Mouse (Mus musculus) lung, adult 2 months (tissue): ENCODE measurements around the gene Hba-x. TPM values are rescaled to one million over a fixed set of nuclear protein-coding genes. Genes with fewer than 3 reads are reported as not detected.

Experiments
- DNase-seq: peaks from one replicate; pipeline ENCODE4 v3.0.0; 2022
- H3K4me1 ChIP-seq: fragments of 200-500 bp; 2 replicates; pipeline ENCODE4 v1.6.1; 2011; ENCODE audit warnings: low read length; ENCODE audit not compliant: control insufficient read depth, insufficient read depth
- H3K4me3 ChIP-seq: fragments of 200-500 bp; replicated peaks from 2 replicates; pipeline ENCODE3; 2011; ENCODE audit warnings: low read depth, mild to moderate bottlenecking, control low read depth, low read length; ENCODE audit errors: extremely low read depth
- CTCF ChIP-seq: fragments of 200-500 bp; IDR thresholded peaks from 2 replicates; pipeline ENCODE4 v1.5.1; 2011; ENCODE audit warnings: mild to moderate bottlenecking, low read length, control low read depth; ENCODE audit not compliant: insufficient read depth
- POLR2A ChIP-seq: fragments of 200-500 bp; IDR thresholded peaks from 2 replicates; pipeline ENCODE4 v1.6.1; 2011; ENCODE audit warnings: low read depth, mild to moderate bottlenecking, control low read depth, low read length, borderline replicate concordance; ENCODE audit errors: extremely low read depth
- WGBS: fragments of 180-500 bp; shearing (Covaris S2); methylation state at CpG from one replicate; pipeline ENCODE4 v1.1.7; 2018; 5-methylcytosine and 5-hydroxymethylcytosine counted together
- polyA plus RNA-seq: library from polyadenylated mRNA; depleted of rRNA; stranded (reverse); fragments of >200 nt; gene quantifications from 2 replicates; pipeline ENCODE4 v1.2.3, GENCODE M21; 2012; rRNA removed

Gene Hba-x
- not detected in 2 replicates for polyA plus RNA-seq

DNA sequence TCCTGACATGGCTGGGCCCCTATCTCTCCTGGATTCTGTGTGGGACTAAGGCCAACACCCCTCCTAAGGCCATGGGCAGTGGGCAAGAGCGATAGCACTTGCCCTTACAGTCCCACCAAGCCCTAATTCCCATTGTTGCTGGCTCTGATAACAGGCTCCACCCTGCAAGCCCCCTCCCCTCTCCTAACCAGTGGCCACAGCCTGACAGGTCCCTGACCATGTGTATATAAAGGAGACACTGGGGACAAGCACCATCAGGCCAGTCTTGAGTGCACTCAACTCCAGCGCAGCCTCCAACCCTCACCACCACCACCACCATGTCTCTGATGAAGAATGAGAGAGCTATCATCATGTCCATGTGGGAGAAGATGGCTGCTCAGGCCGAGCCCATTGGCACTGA is at the start of gene Hba-x:
Hba-x (plus strand) TSS at position 54 of the 400 bp plus-strand sequence.
- WGBS, result 59% methylated on average over 3 of the region's 3 CpGs
- no peak for DNase-seq
- H3K4me1 ChIP-seq, result no peaks in the 10 kb centered on the region
- H3K4me3 ChIP-seq, result no peak within 1 kb of the TSS
- TF ChIP-seq POLR2A, result no peak
- TF ChIP-seq CTCF, result no peak

- TF ChIP-seq CTCF (no peak), POLR2A (no peak)
- DNase-seq, result no peak
- WGBS, result 18% methylated on average over 1 of the region's 1 CpGs
- Histone ChIP-seq H3K4me1 (peaks cover 35% of the 10 kb centered on the region), H3K4me3 (peak overlapping the region; percentile 82)
Observed at GRCm38 (mm10) chr11:32227041-32227440, 49.2 kb upstream of the Hba-x start.

GRCm38 (mm10) chr11:32227555-32227954 is 48.6 kb upstream of the Hba-x start:
- no peak for TF ChIP-seq CTCF
- no peak for DNase-seq
- WGBS, result 94% methylated on average over 9 of the region's 9 CpGs
- peaks cover 31% of the 10 kb centered on the region for H3K4me1 ChIP-seq
- H3K4me3 ChIP-seq, result no peak overlapping the region

DNA sequence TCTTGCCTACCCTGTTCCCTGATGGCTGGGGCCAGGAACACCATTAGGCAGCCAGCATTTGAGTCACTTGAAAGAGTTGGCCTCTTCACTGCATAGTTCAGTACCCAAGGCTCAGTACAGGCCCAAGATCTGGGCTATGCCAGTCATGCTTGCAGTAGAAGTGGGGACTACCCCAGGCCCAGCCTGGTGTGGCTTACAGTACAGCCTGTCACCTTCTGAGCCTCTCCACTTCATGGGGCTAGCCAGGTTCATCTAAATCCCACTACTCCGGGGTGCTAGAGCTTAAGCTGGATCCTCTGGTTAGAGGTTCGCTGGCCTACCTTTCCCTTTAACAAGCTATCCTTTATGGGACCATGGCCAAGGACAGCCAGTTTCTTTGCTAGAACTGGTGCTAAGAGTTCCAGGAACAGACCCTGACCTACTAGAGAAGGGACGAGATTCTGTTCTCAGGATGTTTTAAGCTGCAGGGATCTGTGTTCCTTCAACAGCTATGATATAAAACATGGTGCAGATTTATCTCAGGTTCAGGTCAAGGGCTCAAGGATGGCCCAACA is 47.8 kb upstream of the Hba-x start:
- H3K4me3 ChIP-seq, result no peak overlapping the region
- TF ChIP-seq POLR2A (no peak), CTCF (no peak)
- H3K4me1 ChIP-seq, result peaks cover 23% of the 10 kb centered on the region
- no peak for DNase-seq
- WGBS, result 88% methylated on average over 3 of the region's 3 CpGs

GRCm38 (mm10) chr11:32230220-32230619 is 46.0 kb upstream of the Hba-x start:
- 78% methylated on average over 4 of the region's 4 CpGs for WGBS
- Histone ChIP-seq H3K4me3 (no peak overlapping the region), H3K4me1 (peaks cover 9% of the 10 kb centered on the region)
- DNase-seq, result no peak
- TF ChIP-seq POLR2A, result no peak
- TF ChIP-seq CTCF, result no peak

DNA sequence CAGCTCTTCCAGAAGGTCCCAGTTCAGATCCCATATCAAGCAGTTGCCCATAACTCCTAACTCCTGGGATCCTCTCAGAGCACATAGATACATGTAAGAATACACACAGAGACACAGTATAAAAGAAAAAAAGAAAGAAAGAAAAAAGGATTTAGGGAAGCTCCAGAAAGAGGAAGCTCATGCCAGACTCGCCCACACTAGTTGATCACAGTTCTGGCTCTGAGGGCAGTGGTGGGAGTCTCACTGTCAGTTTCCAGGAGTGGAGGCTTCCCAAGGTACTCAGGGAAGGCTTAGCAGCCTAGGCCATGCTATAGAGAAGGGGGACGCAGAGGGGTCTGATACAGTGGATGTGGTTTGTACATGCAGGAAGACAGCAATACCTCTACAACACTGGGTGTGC is 45.1 kb upstream of the Hba-x start:
- H3K4me1 ChIP-seq, result peaks cover under 1% of the 10 kb centered on the region; the same call in 1 of the 2 replicates
- no peak for DNase-seq
- no peak overlapping the region for H3K4me3 ChIP-seq
- 91% methylated on average over 2 of the region's 2 CpGs for WGBS
- TF ChIP-seq POLR2A (no peak), CTCF (no peak)

DNA sequence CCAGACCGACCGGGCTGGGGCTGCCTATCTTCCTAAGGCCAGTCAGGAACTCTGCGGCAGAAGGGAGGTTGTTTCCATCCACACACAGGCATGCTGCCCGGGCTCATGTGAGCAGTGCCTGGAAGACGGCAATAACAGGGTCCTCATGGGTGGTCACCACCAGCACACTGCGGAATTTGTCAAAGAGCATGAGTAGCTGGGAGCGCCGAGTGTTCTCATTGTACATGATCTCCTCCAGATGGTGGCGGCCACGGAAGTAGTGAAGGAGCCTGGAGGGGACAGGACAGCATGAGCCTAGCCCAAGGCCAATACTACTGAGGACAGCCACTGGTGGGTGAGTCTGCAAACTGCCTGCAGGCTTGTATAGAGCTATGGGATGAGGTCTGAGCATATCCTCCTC is 43.4 kb upstream of the Hba-x start:
- no peak for TF ChIP-seq POLR2A
- no peak for TF ChIP-seq CTCF
- Histone ChIP-seq H3K4me3 (no peak overlapping the region), H3K4me1 (no peaks in the 10 kb centered on the region; the same call in 1 of the 2 replicates)
- no peak for DNase-seq
- WGBS, result 84% methylated on average over 10 of the region's 10 CpGs

GRCm38 (mm10) chr11:32233895-32234294 is 42.3 kb upstream of the Hba-x start:
- no peak for DNase-seq
- Histone ChIP-seq H3K4me1 (no peaks in the 10 kb centered on the region; the same call in 1 of the 2 replicates), H3K4me3 (no peak overlapping the region)
- TF ChIP-seq CTCF (no peak), POLR2A (no peak)
- 92% methylated on average over 3 of the region's 3 CpGs for WGBS

- Histone ChIP-seq H3K4me1 (no peaks in the 10 kb centered on the region; the same call in 1 of the 2 replicates), H3K4me3 (no peak overlapping the region)
- WGBS, result 82% methylated on average over 6 of the region's 6 CpGs
- DNase-seq, result no peak
- TF ChIP-seq POLR2A (no peak), CTCF (no peak)
Observed at GRCm38 (mm10) chr11:32234816-32235485, 41.2 kb upstream of the Hba-x start.

GRCm38 (mm10) chr11:32235646-32236045 is 40.6 kb upstream of the Hba-x start:
- WGBS, result 37% methylated on average over 3 of the region's 3 CpGs
- no peak for DNase-seq
- no peak overlapping the region for H3K4me3 ChIP-seq
- no peaks in the 10 kb centered on the region; the same call in 1 of the 2 replicates for H3K4me1 ChIP-seq
- TF ChIP-seq CTCF (no peak), POLR2A (no peak)
